8 mouse cellular contexts compared by ENCODE assay signal in genomic region chr8:95634063-95634340, GRCm38 (mm10). TPM values are rescaled to one million over a fixed set of nuclear protein-coding genes. Genes with fewer than 3 reads are reported as not detected.
DNase-seq lines count a peak whose midpoint lies in the region; ATAC-seq and TF ChIP-seq lines count a peak whose summit lies in the region.

No protein-coding gene starts in this region.

- H3K9ac ChIP-seq in limb, embryonic 11.5 days (ENCODE audit: low read length): peak overlapping the region; percentile 66
- peak overlapping the region; percentile 34; the same call in 1 of the 2 replicates for H3K9ac ChIP-seq in stomach, embryonic 14.5 days (replicated peaks; ENCODE audit: low read depth, low read length)

- peak in 1 of 2 experiments; percentile 8 for DNase-seq in cerebellum, adult 2 months
- no peak for DNase-seq in testis, postnatal 14 days (ENCODE audit: low spot score)
- no peak for DNase-seq in limb, embryonic 11.5 days (ENCODE audit: low spot score)
- DNase-seq in ovary, postnatal 14 days (ENCODE audit: low spot score): no peak
- no peak for DNase-seq in right cerebral cortex, adult 18-20 months

- WGBS in cerebellum, adult 2 months: under 1% methylated on average over 6 of the region's 6 CpGs
- 5% methylated on average over 6 of the region's 6 CpGs for WGBS in limb, embryonic 11.5 days
- WGBS in stomach, embryonic 14.5 days: 3% methylated on average over 6 of the region's 6 CpGs

- H3K9me3 ChIP-seq in limb, embryonic 11.5 days (ENCODE audit: control insufficient read depth, low read length): no peaks in the 10 kb centered on the region
- no peaks in the 10 kb centered on the region for H3K9me3 ChIP-seq in stomach, embryonic 14.5 days (ENCODE audit: control insufficient read depth, low read depth, low read length)

- no peak for TF ChIP-seq CTCF in cerebellum, adult 2 months (IDR thresholded peaks at IDR 0.05; ENCODE audit: borderline replicate concordance, insufficient read depth, low read depth, low read length)
- TF ChIP-seq CTCF in testis, adult 2 months (IDR thresholded peaks at IDR 0.05; ENCODE audit: control insufficient read depth, insufficient read depth, insufficient replicate concordance, low read depth, low read length): no peak

- H3K36me3 ChIP-seq in testis, adult 2 months (ENCODE audit: control insufficient read depth, insufficient read depth, low read length): no peaks in the 10 kb centered on the region
- H3K36me3 ChIP-seq in limb, embryonic 11.5 days (ENCODE audit: control insufficient read depth, insufficient read depth, low read length): no peaks in the 10 kb centered on the region
- no peaks in the 10 kb centered on the region for H3K36me3 ChIP-seq in stomach, embryonic 14.5 days (ENCODE audit: control insufficient read depth, insufficient read depth, low read length)

- TF ChIP-seq POLR2A in cerebellum, adult 2 months (IDR thresholded peaks at IDR 0.05; ENCODE audit: borderline replicate concordance, insufficient read depth, low read length): no peak
- TF ChIP-seq POLR2A in testis, adult 2 months (IDR thresholded peaks at IDR 0.05; ENCODE audit: control insufficient read depth, low read depth, low read length): no peak

- H3K27me3 ChIP-seq in cerebellum, adult 2 months (ENCODE audit: control insufficient read depth, insufficient read depth, low read length): no peaks in the 10 kb centered on the region
- no peaks in the 10 kb centered on the region for H3K27me3 ChIP-seq in testis, adult 2 months (ENCODE audit: control insufficient read depth, insufficient read depth, low read length)
- H3K27me3 ChIP-seq in limb, embryonic 11.5 days (ENCODE audit: control insufficient read depth, insufficient read depth, low read length): no peaks in the 10 kb centered on the region
- no peaks in the 10 kb centered on the region for H3K27me3 ChIP-seq in stomach, embryonic 14.5 days (ENCODE audit: control insufficient read depth, insufficient read depth, low read length)

- H3K4me2 ChIP-seq in limb, embryonic 11.5 days (ENCODE audit: low read depth, severe bottlenecking): peak overlapping the region; percentile 54
- peak overlapping the region; percentile 59 for H3K4me2 ChIP-seq in stomach, embryonic 14.5 days (replicated peaks; ENCODE audit: low read depth, low read length)

- ATAC-seq in cerebellum, adult (ENCODE audit: insufficient number of reproducible peaks, low FRiP score, low TSS enrichment): no peak
- no peak for ATAC-seq in limb, embryonic 11.5 days (ENCODE audit: insufficient number of reproducible peaks, low FRiP score, low TSS enrichment, low read depth)
- ATAC-seq in stomach, embryonic 14.5 days (ENCODE audit: insufficient number of reproducible peaks, insufficient read depth, low FRiP score, low read depth): no peak

- peak overlapping the region; percentile 85 for H3K4me3 ChIP-seq in cerebellum, adult 2 months (replicated peaks; ENCODE audit: insufficient read depth, low read depth, low read length)
- H3K4me3 ChIP-seq in testis, adult 2 months (ENCODE audit: control insufficient read depth, low read depth, low read length): peak overlapping the region; percentile 87
- peak overlapping the region; percentile 70 for H3K4me3 ChIP-seq in limb, embryonic 11.5 days (ENCODE audit: low read depth, low read length)
- peak overlapping the region; percentile 56 for H3K4me3 ChIP-seq in stomach, embryonic 14.5 days (ENCODE audit: low read depth, low read length)

- no peak overlapping the region for H3K27ac ChIP-seq in cerebellum, adult 2 months (ENCODE audit: insufficient read depth, low read length)
- H3K27ac ChIP-seq in testis, adult 2 months (ENCODE audit: control insufficient read depth, insufficient read depth, low read depth, low read length): 0 out of 2 replicates have a peak overlapping the region, but pooled peaks have one; percentile 19
- H3K27ac ChIP-seq in limb, embryonic 11.5 days (replicated peaks; ENCODE audit: low read depth, low read length): no peak overlapping the region
- no peak overlapping the region for H3K27ac ChIP-seq in stomach, embryonic 14.5 days (ENCODE audit: low read length)

- H3K4me1 ChIP-seq in cerebellum, adult 2 months (ENCODE audit: control insufficient read depth, insufficient read depth, low read length): no peaks in the 10 kb centered on the region
- H3K4me1 ChIP-seq in testis, adult 2 months (ENCODE audit: control insufficient read depth, insufficient read depth, low read length): 0 out of 2 replicates have a peak, but pooled peaks cover 2% of the 10 kb centered on the region
- no peaks in the 10 kb centered on the region; the same call in 1 of the 2 replicates for H3K4me1 ChIP-seq in limb, embryonic 11.5 days (ENCODE audit: control insufficient read depth, insufficient read depth, low read length)
- H3K4me1 ChIP-seq in stomach, embryonic 14.5 days (ENCODE audit: control insufficient read depth, insufficient read depth, low read length): no peaks in the 10 kb centered on the region

RNA-seq across cellular contexts. Expression of gene Gins3, which starts 0.7 kb away (rescaled TPM):
- polyA plus RNA-seq in cerebellum, adult 2 months (2012; rRNA removed): 3.0 and 3.2 TPM in 2 replicates
- 1.3 and 1.5 TPM in 2 replicates for polyA plus RNA-seq in testis, adult 2 months (2012; rRNA removed)
- polyA plus RNA-seq in limb, embryonic 11.5 days (2014; fragmentation: Nextera tagmentation; extraction: Ambion mirVana): 33.4 and 33.6 TPM in 2 replicates
- 21.4 and 25.0 TPM in 2 replicates for polyA plus RNA-seq in stomach, embryonic 14.5 days (2014; fragmentation: Nextera tagmentation; extraction: Ambion mirVana)

RNA-seq across cellular contexts. Expression of gene Ndrg4, which starts 42.8 kb away (rescaled TPM):
- 1,847 and 1,940 TPM in 2 replicates for polyA plus RNA-seq in cerebellum, adult 2 months (2012; rRNA removed)
- 23.7 and 26.2 TPM in 2 replicates for polyA plus RNA-seq in testis, adult 2 months (2012; rRNA removed)
- 8.7 and 11.3 TPM in 2 replicates for polyA plus RNA-seq in limb, embryonic 11.5 days (2014; fragmentation: Nextera tagmentation; extraction: Ambion mirVana)
- 21.0 and 22.3 TPM in 2 replicates for polyA plus RNA-seq in stomach, embryonic 14.5 days (2014; fragmentation: Nextera tagmentation; extraction: Ambion mirVana)

RNA-seq across cellular contexts. Expression of gene Prss54, which starts 57.9 kb away (rescaled TPM):
- not detected in 2 replicates for polyA plus RNA-seq in cerebellum, adult 2 months (2012; rRNA removed)
- polyA plus RNA-seq in testis, adult 2 months (2012; rRNA removed): 251 and 266 TPM in 2 replicates
- polyA plus RNA-seq in limb, embryonic 11.5 days (2014; fragmentation: Nextera tagmentation; extraction: Ambion mirVana): not detected in 2 replicates
- not detected in 2 replicates for polyA plus RNA-seq in stomach, embryonic 14.5 days (2014; fragmentation: Nextera tagmentation; extraction: Ambion mirVana)

Comparison
In these comparisons a context has a peak if more than half of its experiments do, and no peak if none do; other contexts are left out.
1. RNA of gene Ndrg4, which starts 42.8 kb away (polyA plus RNA-seq): 1,847 to 1,940 TPM in cerebellum, adult 2 months; 23.7 to 26.2 TPM in testis, adult 2 months, 21.0 to 22.3 TPM in stomach, embryonic 14.5 days and 8.7 to 11.3 TPM in limb, embryonic 11.5 days; every median in the first group is over 10 times any median in the second.
2. RNA of gene Prss54, which starts 57.9 kb away (polyA plus RNA-seq): 251 to 266 TPM in testis, adult 2 months; not detected in cerebellum, adult 2 months, not detected in limb, embryonic 11.5 days and not detected in stomach, embryonic 14.5 days; every median in the first group is over 100 times any median in the second.
3. Peak in every context shown above with its lines, with median percentiles within 50 percentile points of each other: H3K4me3 ChIP-seq.